ENCODE assay signal across 23 mouse cellular contexts in the genomic region with DNA sequence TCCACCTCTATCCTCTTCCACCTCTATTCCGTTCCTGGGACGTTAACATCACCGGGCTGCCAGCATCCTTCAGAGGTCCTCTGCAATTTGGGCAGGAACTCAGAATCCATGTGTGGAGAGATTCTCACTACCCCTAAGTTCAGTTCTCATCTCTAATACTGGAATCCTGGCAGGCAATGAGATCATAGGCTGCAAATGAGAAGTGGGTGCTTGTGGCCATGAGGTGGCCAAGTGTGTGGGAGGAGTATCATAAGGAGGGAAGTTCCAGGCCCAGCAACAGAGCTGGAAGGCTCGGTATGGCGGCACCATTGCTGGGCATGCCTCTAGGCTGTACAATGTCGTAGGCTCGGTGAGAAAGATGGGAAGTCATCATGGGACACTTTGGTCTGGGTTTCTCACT.
DNase-seq lines count a peak whose midpoint lies in the region; ATAC-seq and TF ChIP-seq lines count a peak whose summit lies in the region.
"Had no signal": no experiment of that assay in that cellular context is flagged by ENCODE, and none has a peak within 500 bp of the region (broad histone marks: within the 10 kb centered on the region; RNA-seq: fewer than 3 reads in every experiment).

No protein-coding gene starts in this region.

- H3K27me3 ChIP-seq in lung, embryonic 14.5 days (ENCODE audit: insufficient read depth, low read length) = no peaks in the 10 kb centered on the region
- H3K27me3 ChIP-seq: embryonic facial prominence, embryonic 12.5 days; heart, embryonic 12.5 days; limb, embryonic 13.5 days; liver, embryonic 12.5 days; lung, embryonic 15.5 days; stomach, embryonic 15.5 days had no signal

- DNase-seq in frontal cortex, postnatal 14 days (ENCODE audit: low spot score in 2 of 2) = no peak
- no peak for DNase-seq in lung, embryonic 14.5 days
- DNase-seq in lung, adult 18-20 months = no peak
- DNase-seq in right cerebral cortex, postnatal 25 days = peak; percentile 32
- no peak for DNase-seq in right cerebral cortex, postnatal 14 days
- no peak for DNase-seq in gastrocnemius, adult 2 months
- DNase-seq: cerebellum, adult 18-20 months; cerebellum, postnatal 14 days; gastrocnemius, postnatal 25 days; heart, adult 18-20 months; heart, postnatal 10 days; kidney, postnatal 25 days; thymus, postnatal 25 days had no signal

- H3K4me3 ChIP-seq in lung, embryonic 14.5 days (ENCODE audit: low read depth, low read length) = no peak overlapping the region
- no peak overlapping the region for H3K4me3 ChIP-seq in gastrocnemius, adult 2 months
- H3K4me3 ChIP-seq: embryonic facial prominence, embryonic 12.5 days; heart, embryonic 12.5 days; limb, embryonic 13.5 days; liver, embryonic 12.5 days; lung, embryonic 15.5 days; midbrain, embryonic 10.5 days; stomach, embryonic 15.5 days had no signal

- WGBS in lung, embryonic 14.5 days = 58% methylated on average over 7 of the region's 7 CpGs

- intact Hi-C loops in gastrocnemius, adult 2 months (cut with DNase I) = no loop called here

- ATAC-seq in frontal cortex, adult (ENCODE audit: low TSS enrichment) = peak; percentile 39
- ATAC-seq in lung, embryonic 14.5 days (ENCODE audit: insufficient read depth) = peak; percentile 66; the same call in 1 of the 2 replicates
- ATAC-seq: hindbrain, postnatal 0 days; intestine, embryonic 16.5 days; liver, embryonic 12.5 days had no signal

- H3K4me1 ChIP-seq in lung, embryonic 14.5 days (ENCODE audit: insufficient read depth) = no peaks in the 10 kb centered on the region
- H3K4me1 ChIP-seq: embryonic facial prominence, embryonic 12.5 days; heart, embryonic 12.5 days; limb, embryonic 13.5 days; liver, embryonic 12.5 days; lung, embryonic 15.5 days; stomach, embryonic 15.5 days had no signal

- no peak overlapping the region for H3K9ac ChIP-seq in lung, embryonic 14.5 days
- H3K9ac ChIP-seq: embryonic facial prominence, embryonic 12.5 days; heart, embryonic 12.5 days; limb, embryonic 13.5 days; liver, embryonic 12.5 days; lung, embryonic 15.5 days; stomach, embryonic 15.5 days had no signal

- no peak for TF ChIP-seq CTCF in lung, embryonic 14.5 days (IDR thresholded peaks at IDR 0.05; ENCODE audit: low read depth)
- TF ChIP-seq CTCF in gastrocnemius, adult 2 months (IDR thresholded peaks at IDR 0.05) = no peak

- H3K27ac ChIP-seq in lung, embryonic 14.5 days (ENCODE audit: low read depth) = no peak overlapping the region
- H3K27ac ChIP-seq in gastrocnemius, adult 2 months = no peak overlapping the region
- H3K27ac ChIP-seq: embryonic facial prominence, embryonic 12.5 days; hindbrain, postnatal 0 days; limb, embryonic 13.5 days; liver, embryonic 12.5 days; lung, embryonic 15.5 days; midbrain, embryonic 10.5 days; stomach, embryonic 15.5 days had no signal

- no peaks in the 10 kb centered on the region for H3K36me3 ChIP-seq in lung, embryonic 14.5 days (ENCODE audit: insufficient read depth)
- H3K36me3 ChIP-seq: embryonic facial prominence, embryonic 12.5 days; heart, embryonic 12.5 days; limb, embryonic 13.5 days; liver, embryonic 12.5 days; lung, embryonic 15.5 days; midbrain, embryonic 10.5 days; stomach, embryonic 15.5 days had no signal

- no peaks in the 10 kb centered on the region for H3K9me3 ChIP-seq in lung, embryonic 14.5 days (ENCODE audit: low read depth, low read length)
- H3K9me3 ChIP-seq: embryonic facial prominence, embryonic 12.5 days; heart, embryonic 12.5 days; limb, embryonic 13.5 days; liver, embryonic 12.5 days; lung, embryonic 15.5 days; midbrain, embryonic 10.5 days; stomach, embryonic 15.5 days had no signal

- H3K4me2 ChIP-seq in lung, embryonic 14.5 days = no peak overlapping the region
- H3K4me2 ChIP-seq: embryonic facial prominence, embryonic 12.5 days; heart, embryonic 12.5 days; limb, embryonic 13.5 days; liver, embryonic 12.5 days; lung, embryonic 15.5 days; stomach, embryonic 15.5 days had no signal
